Comparison of ENCODE assay signal across 8 mouse cellular contexts in the genomic region with DNA sequence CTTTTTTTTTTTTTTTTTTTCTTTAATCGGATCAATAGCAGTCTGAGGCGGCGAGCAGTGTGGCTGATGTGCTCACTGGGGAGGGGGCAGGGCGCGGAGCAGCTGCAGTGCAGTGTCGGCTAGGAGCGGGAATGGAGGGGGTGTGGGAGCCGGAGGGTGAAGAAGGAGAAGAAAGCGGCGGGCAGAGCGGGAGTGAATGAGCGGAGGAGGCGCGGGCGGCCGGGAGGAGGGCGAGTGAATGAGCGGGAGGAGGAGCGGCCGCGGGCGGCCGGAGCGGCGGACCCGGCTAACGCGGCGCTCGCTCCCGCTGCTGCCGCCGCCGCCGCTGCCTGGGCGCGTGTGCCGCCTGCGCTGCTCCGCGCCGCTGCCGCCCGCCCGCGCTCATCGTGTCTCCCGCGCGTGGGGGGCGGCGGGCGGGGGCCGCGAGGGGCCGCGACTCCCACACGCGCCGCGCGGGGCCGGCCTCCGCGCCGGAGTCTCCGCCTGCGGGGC. TPM values are rescaled to one million over a fixed set of nuclear protein-coding genes. Genes with fewer than 3 reads are reported as not detected.
DNase-seq lines count a peak whose midpoint lies in the region; ATAC-seq lines count a peak whose summit lies in the region.

TSS of gene Nova1 (minus strand) at position 74 of the 492 bp plus-strand sequence.

- H3K9ac ChIP-seq in hindbrain, embryonic 13.5 days = peak within 1 kb of the TSS; percentile 98

- H3K4me3 ChIP-seq in hindbrain, embryonic 13.5 days = peak within 1 kb of the TSS; percentile 85

- H3K9me3 ChIP-seq in hindbrain, embryonic 13.5 days = no peaks in the 10 kb centered on the region

- peak within 1 kb of the TSS; percentile 67 for H3K4me2 ChIP-seq in hindbrain, embryonic 13.5 days

- no peaks in the 10 kb centered on the region for H3K36me3 ChIP-seq in hindbrain, embryonic 13.5 days

- peak; percentile 92 for ATAC-seq in hindbrain, embryonic 13.5 days (ENCODE audit: low FRiP score)
- ATAC-seq in monocyte, adult 5-6 weeks (replicated peaks; ENCODE audit: insufficient number of reproducible peaks, low FRiP score, low TSS enrichment, poor library complexity, severe bottlenecking) = no peak

- peaks cover 12% of the 10 kb centered on the region; the same call in 1 of the 2 replicates for H3K4me1 ChIP-seq in hindbrain, embryonic 13.5 days (replicated peaks)

- H3K27me3 ChIP-seq in hindbrain, embryonic 13.5 days = no peaks in the 10 kb centered on the region

- H3K27ac ChIP-seq in hindbrain, embryonic 13.5 days = peak within 1 kb of the TSS; percentile 100

- under 1% methylated on average over 33 of the region's 68 CpGs for WGBS in hindbrain, embryonic 13.5 days

- peak; percentile 74 for DNase-seq in ZHBTc4 (ENCODE audit: low read depth, low spot score)
- peak; percentile 91 for DNase-seq in cerebellum, adult 9-11 months
- DNase-seq in frontal cortex, postnatal 36 days (ENCODE audit: low spot score in 2 of 2) = peak; percentile 71 to 78
- peak; percentile 62 for DNase-seq in left cerebral cortex, adult 11 months (ENCODE audit: low spot score)
- DNase-seq in lung, postnatal 14 days = peak; percentile 59
- peak; percentile 80 for DNase-seq in right cerebral cortex, postnatal 14 days

RNA-seq across cellular contexts. Expression of gene Nova1, which starts in this region (rescaled TPM):
- 80.4 and 90.3 TPM in 2 replicates for polyA plus RNA-seq in hindbrain, embryonic 13.5 days (2015; fragmentation: Nextera tagmentation; extraction: Ambion mirVana)
- 0.10 TPM in 1 of 3 replicates, not detected in the others for total RNA-seq in monocyte, adult 5-6 weeks (2017)
